Mouse (Mus musculus) CH12.LX (cell line): ENCODE measurements around the gene Chd1.

Experiments
- BHLHE40 ChIP-seq: IDR thresholded peaks from 2 replicates; pipeline ENCODE4 v1.6.1; 2011; ENCODE audit warnings: mild to moderate bottlenecking, low read depth, low read length, improper control_type of control experiment
- CTCF ChIP-seq, 2 experiments: IDR thresholded peaks in 1 of 2; conservative IDR thresholded peaks in 1 of 2; 2 replicates each; pipeline ENCODE4 v1.5.1; 2011 to 2012; ENCODE audit warnings: low read depth in 2 of 2, low read length in 2 of 2, improper control_type of control experiment in 1 of 2, inconsistent platforms in 1 of 2, mild to moderate bottlenecking in 1 of 2, moderate library complexity in 1 of 2
- JUN ChIP-seq: IDR thresholded peaks from 2 replicates; pipeline ENCODE4 v1.6.1; 2011; ENCODE audit warnings: low read depth, mild to moderate bottlenecking, low read length, improper control_type of control experiment, moderate library complexity; ENCODE audit not compliant: insufficient read depth
- ZNF384 ChIP-seq: IDR thresholded peaks from 2 replicates; pipeline ENCODE4 v1.6.1; 2012; ENCODE audit warnings: low read depth, low read length, improper control_type of control experiment, inconsistent platforms

GRCm38 (mm10) chr17:15769081-15769724 is 64.4 kb downstream of the Chd1 start:
- 0 out of 2 replicates have a peak, but pooled peaks have one; percentile 57 for TF ChIP-seq BHLHE40
- no peak for TF ChIP-seq CTCF (conservative IDR thresholded peaks at IDR 0.05 in 1 of 2, IDR thresholded peaks at IDR 0.05 in 1 of 2; ENCODE audit: low read depth in 2 of 2, low read length in 2 of 2)
- peak; percentile 89 for TF ChIP-seq ZNF384
- TF ChIP-seq JUN, result peak; percentile 62
